Mouse (Mus musculus): Measurements from ENCODE around the gene Zfp618.
A peak's percentile ranks its signal among the peaks of the same experiment; 100 is the strongest.

Gene Zfp618

GRCm38 (mm10) chr4:62965497-62966302 lies at the start of gene Zfp618:
TSS of gene Zfp618 (plus strand) at chr4:62965573.
- DNase-seq (ENCODE audit: low spot score in 2 of 2): peak in 1 of 2 experiments; percentile 17

- no peak for DNase-seq (ENCODE audit: low spot score in 2 of 2)
Observed at GRCm38 (mm10) chr4:62917056-62917455, 48.3 kb upstream of the Zfp618 start.

GRCm38 (mm10) chr4:62933798-62934197 lies 31.6 kb upstream of the Zfp618 start:
- DNase-seq (ENCODE audit: low spot score in 2 of 2): no peak

GRCm38 (mm10) chr4:62935589-62936218 lies 29.7 kb upstream of the Zfp618 start:
- no peak for DNase-seq (ENCODE audit: low spot score in 2 of 2)

- peak in 1 of 2 experiments; percentile 22 for DNase-seq (ENCODE audit: low spot score in 2 of 2)
Observed at GRCm38 (mm10) chr4:62941961-62942892, 23.1 kb upstream of the Zfp618 start.

- no peak for DNase-seq (ENCODE audit: low spot score in 2 of 2)
Observed at GRCm38 (mm10) chr4:62944326-62944879, 21.0 kb upstream of the Zfp618 start.

GRCm38 (mm10) chr4:62963806-62964205 lies 1.6 kb upstream of the Zfp618 start:
- DNase-seq (ENCODE audit: low spot score in 2 of 2): no peak

- DNase-seq (ENCODE audit: low spot score in 2 of 2): no peak
Observed at GRCm38 (mm10) chr4:62964844-62965496, 403 bp upstream of the Zfp618 start.

GRCm38 (mm10) chr4:62969526-62969925 lies 4.2 kb downstream of the Zfp618 start:
- DNase-seq (ENCODE audit: low spot score in 2 of 2): no peak

GRCm38 (mm10) chr4:62971991-62972390 lies 6.6 kb downstream of the Zfp618 start:
- DNase-seq (ENCODE audit: low spot score in 2 of 2): no peak

GRCm38 (mm10) chr4:62973086-62973485 lies 7.7 kb downstream of the Zfp618 start:
- no peak for DNase-seq (ENCODE audit: low spot score in 2 of 2)

- DNase-seq (ENCODE audit: low spot score in 2 of 2): no peak
Observed at GRCm38 (mm10) chr4:62974901-62975300, 9.5 kb downstream of the Zfp618 start.

GRCm38 (mm10) chr4:62975541-62975940 lies 10.2 kb downstream of the Zfp618 start:
- no peak for DNase-seq (ENCODE audit: low spot score in 2 of 2)

GRCm38 (mm10) chr4:62977454-62977853 lies 12.1 kb downstream of the Zfp618 start:
- no peak for DNase-seq (ENCODE audit: low spot score in 2 of 2)

- no peak for DNase-seq (ENCODE audit: low spot score in 2 of 2)
Observed at GRCm38 (mm10) chr4:62978501-62978911, 13.1 kb downstream of the Zfp618 start.

GRCm38 (mm10) chr4:62981572-62981971 lies 16.2 kb downstream of the Zfp618 start:
- no peak for DNase-seq (ENCODE audit: low spot score in 2 of 2)

GRCm38 (mm10) chr4:62983556-62983955 lies 18.2 kb downstream of the Zfp618 start:
- DNase-seq (ENCODE audit: low spot score in 2 of 2): no peak

- DNase-seq (ENCODE audit: low spot score in 2 of 2): no peak
Observed at GRCm38 (mm10) chr4:62991336-62991735, 26.0 kb downstream of the Zfp618 start.

- no peak for DNase-seq (ENCODE audit: low spot score in 2 of 2)
Observed at GRCm38 (mm10) chr4:62993190-62993589, 27.8 kb downstream of the Zfp618 start.

GRCm38 (mm10) chr4:62997606-62998005 lies 32.2 kb downstream of the Zfp618 start:
- DNase-seq (ENCODE audit: low spot score in 2 of 2): no peak

- no peak for DNase-seq (ENCODE audit: low spot score in 2 of 2)
Observed at GRCm38 (mm10) chr4:62998431-62998835, 33.1 kb downstream of the Zfp618 start.
